Mouse (Mus musculus) forebrain, postnatal 0 days (tissue): ENCODE results near the gene Phactr2. TPM values are rescaled to one million over a fixed set of nuclear protein-coding genes. Genes with fewer than 3 reads are reported as not detected.

Experiments
- ATAC-seq: fragments of 200-750 bp; cut with Nextera tagmentation; 2 replicates; pipeline ENCODE4 v1.8.0; 2017; ENCODE audit warnings: mild to moderate bottlenecking, moderate library complexity
- DNase-seq: peaks from one replicate; pipeline ENCODE4 v3.0.0-alpha.2; 2015
- H3K27ac ChIP-seq: fragments of 300-500 bp; sonication (generic); 2 replicates; pipeline ENCODE4 v1.5.1; 2014; ENCODE audit warnings: low read depth, mild to moderate bottlenecking, antibody characterized with exemption, low read length, moderate library complexity, mixed read lengths
- H3K27me3 ChIP-seq: fragments of 300-500 bp; sonication (generic); 2 replicates; pipeline ENCODE4 v1.6.1; 2014; ENCODE audit warnings: mild to moderate bottlenecking, low read length, mixed read lengths; ENCODE audit not compliant: insufficient read depth
- H3K36me3 ChIP-seq: fragments of 300-500 bp; sonication (generic); 2 replicates; pipeline ENCODE4 v1.6.1; 2014; ENCODE audit warnings: mild to moderate bottlenecking, moderate library complexity; ENCODE audit not compliant: insufficient read depth
- H3K4me1 ChIP-seq: fragments of 300-500 bp; sonication (generic); 2 replicates; pipeline ENCODE4 v1.6.1; 2014; ENCODE audit warnings: antibody characterized with exemption; ENCODE audit not compliant: insufficient read depth
- H3K4me2 ChIP-seq: fragments of 300-500 bp; sonication (generic); 2 replicates; pipeline ENCODE4 v1.6.1; 2014; ENCODE audit warnings: low read depth, mild to moderate bottlenecking, moderate library complexity
- H3K4me3 ChIP-seq: fragments of 300-500 bp; sonication (generic); 2 replicates; pipeline ENCODE4 v1.5.1; 2014; ENCODE audit warnings: low read depth, low read length, mixed read lengths
- H3K9ac ChIP-seq: fragments of 300-500 bp; sonication (generic); 2 replicates; pipeline ENCODE4 v1.6.1; 2014; ENCODE audit warnings: mild to moderate bottlenecking
- H3K9me3 ChIP-seq: fragments of 300-500 bp; sonication (generic); 2 replicates; pipeline ENCODE4 v1.6.1; 2016; ENCODE audit warnings: low read length
- CTCF ChIP-seq: sonication (generic); IDR thresholded peaks from 2 replicates; pipeline ENCODE4 v1.5.1; 2016; ENCODE audit warnings: antibody characterized with exemption, control low read depth, low read depth
- WGBS: fragments of 180-500 bp; shearing (Covaris S2); extraction: QIAGEN DNeasy Blood & Tissue Kit; methylation state at CpG from one replicate; pipeline ENCODE4 v1.1.7; 2014; 5-methylcytosine and 5-hydroxymethylcytosine counted together
- polyA plus RNA-seq: library from polyadenylated mRNA; unstranded; fragments of >200 nt; fragmentation: Nextera tagmentation; extraction: Ambion mirVana; gene quantifications from 2 replicates; pipeline ENCODE4 v1.2.1, GENCODE M21; 2015
- total RNA-seq: library from RNA; depleted of rRNA; stranded (reverse); fragments of >200 nt; gene quantifications from 2 replicates; pipeline ENCODE4 v1.2.3, GENCODE M21; 2014

The Phactr2 gene
- total and polyA plus RNA-seq, 2 experiments from 2014 or later, result 8.1 to 10.5 TPM

- Histone ChIP-seq H3K9me3 (no peaks in the 10 kb centered on the region), H3K27ac (no peak overlapping the region), H3K4me1 (no peaks in the 10 kb centered on the region), H3K4me3 (no peak overlapping the region), H3K36me3 (no peaks in the 10 kb centered on the region), H3K27me3 (no peaks in the 10 kb centered on the region), H3K4me2 (no peak overlapping the region), H3K9ac (no peak overlapping the region)
- TF ChIP-seq CTCF, result no peak
- DNase-seq, result peak; percentile 40
- WGBS, result 41% methylated on average over 2 of the region's 2 CpGs
- peak; percentile 89 for ATAC-seq
These were observed 223.9 kb downstream of the Phactr2 start for GRCm38 (mm10) chr10:13250280-13250679.

GRCm38 (mm10) chr10:13249126-13249525 lies 225.1 kb downstream of the Phactr2 start:
- H3K4me1 ChIP-seq, result no peaks in the 10 kb centered on the region
- no peaks in the 10 kb centered on the region for H3K36me3 ChIP-seq
- H3K27ac ChIP-seq, result no peak overlapping the region
- TF ChIP-seq CTCF, result no peak
- H3K27me3 ChIP-seq, result no peaks in the 10 kb centered on the region
- H3K4me2 ChIP-seq, result no peak overlapping the region
- H3K9me3 ChIP-seq, result no peaks in the 10 kb centered on the region
- H3K9ac ChIP-seq, result no peak overlapping the region
- WGBS, result 96% methylated on average over 8 of the region's 8 CpGs
- no peak overlapping the region for H3K4me3 ChIP-seq
- DNase-seq (no peak), ATAC-seq (no peak)

- no peak for ATAC-seq
- H3K4me1 ChIP-seq, result no peaks in the 10 kb centered on the region
- no peak for TF ChIP-seq CTCF
These were observed 228.5 kb downstream of the Phactr2 start for GRCm38 (mm10) chr10:13245714-13246113.

GRCm38 (mm10) chr10:13244192-13244591 lies 230.0 kb downstream of the Phactr2 start:
- WGBS, result 74% methylated on average over 3 of the region's 3 CpGs
- ATAC-seq, result no peak

More at GRCm38 (mm10) chr10:13245714-13246113, 228.5 kb downstream of the Phactr2 start:
- Histone ChIP-seq H3K36me3 (no peaks in the 10 kb centered on the region), H3K27ac (no peak overlapping the region), H3K4me2 (no peak overlapping the region), H3K4me3 (no peak overlapping the region), H3K9ac (no peak overlapping the region), H3K27me3 (no peaks in the 10 kb centered on the region), H3K9me3 (no peaks in the 10 kb centered on the region)
- no peak for DNase-seq
- WGBS, result 50% methylated on average over 6 of the region's 6 CpGs

GRCm38 (mm10) chr10:13240431-13240830 lies 233.8 kb downstream of the Phactr2 start:
- no peaks in the 10 kb centered on the region for H3K4me1 ChIP-seq
- H3K4me2 ChIP-seq, result no peak overlapping the region
- WGBS, result 75% methylated on average over 4 of the region's 4 CpGs
- no peak overlapping the region for H3K4me3 ChIP-seq
- no peak for ATAC-seq
- TF ChIP-seq CTCF, result no peak
- H3K36me3 ChIP-seq, result no peaks in the 10 kb centered on the region
- no peak overlapping the region for H3K27ac ChIP-seq
- no peak for DNase-seq
- no peaks in the 10 kb centered on the region for H3K27me3 ChIP-seq
- no peaks in the 10 kb centered on the region for H3K9me3 ChIP-seq
- no peak overlapping the region for H3K9ac ChIP-seq

More at GRCm38 (mm10) chr10:13244192-13244591, 230.0 kb downstream of the Phactr2 start:
- Histone ChIP-seq H3K27me3 (no peaks in the 10 kb centered on the region), H3K36me3 (no peaks in the 10 kb centered on the region), H3K4me3 (no peak overlapping the region), H3K27ac (no peak overlapping the region), H3K4me2 (no peak overlapping the region), H3K9me3 (no peaks in the 10 kb centered on the region), H3K4me1 (no peaks in the 10 kb centered on the region), H3K9ac (no peak overlapping the region)
- no peak for DNase-seq
- no peak for TF ChIP-seq CTCF

GRCm38 (mm10) chr10:13238188-13238587 lies 236.0 kb downstream of the Phactr2 start:
- H3K4me1 ChIP-seq, result no peaks in the 10 kb centered on the region
- no peaks in the 10 kb centered on the region for H3K9me3 ChIP-seq
- WGBS, result 91% methylated on average over 4 of the region's 4 CpGs
- ATAC-seq (no peak), DNase-seq (no peak)
- H3K36me3 ChIP-seq, result no peaks in the 10 kb centered on the region
- H3K4me2 ChIP-seq, result no peak overlapping the region
- H3K9ac ChIP-seq, result no peak overlapping the region
- TF ChIP-seq CTCF, result no peak
- H3K27ac ChIP-seq, result no peak overlapping the region
- H3K27me3 ChIP-seq, result no peaks in the 10 kb centered on the region
- no peak overlapping the region for H3K4me3 ChIP-seq

- 77% methylated on average over 5 of the region's 5 CpGs for WGBS
- Histone ChIP-seq H3K4me2 (no peak overlapping the region), H3K4me1 (no peaks in the 10 kb centered on the region), H3K9me3 (no peaks in the 10 kb centered on the region), H3K9ac (no peak overlapping the region), H3K27me3 (no peaks in the 10 kb centered on the region), H3K4me3 (no peak overlapping the region), H3K27ac (no peak overlapping the region), H3K36me3 (no peaks in the 10 kb centered on the region)
- DNase-seq (no peak), ATAC-seq (no peak)
- TF ChIP-seq CTCF, result no peak
These were observed 237.3 kb downstream of the Phactr2 start for GRCm38 (mm10) chr10:13236866-13237265.
